Mouse (Mus musculus) forebrain, postnatal 0 days (tissue): ENCODE measurements at regions not wholly inside any gene's neighbourhood (a gene's known extent, or its start where the extent isn't known, plus 50 kb on each side); places are given as distances from the start of the nearest gene placed in this dataset.

ENCODE experiments used
- ATAC-seq: fragments of 200-750 bp; cut with Nextera tagmentation; 2 replicates; pipeline ENCODE4 v1.8.0; 2017; ENCODE audit warnings: mild to moderate bottlenecking, moderate library complexity
- DNase-seq: peaks from one replicate; pipeline ENCODE4 v3.0.0-alpha.2; 2015
- H3K27ac ChIP-seq: fragments of 300-500 bp; sonication (generic); 2 replicates; pipeline ENCODE4 v1.5.1; 2014; ENCODE audit warnings: low read depth, mild to moderate bottlenecking, antibody characterized with exemption, low read length, moderate library complexity, mixed read lengths
- H3K27me3 ChIP-seq: fragments of 300-500 bp; sonication (generic); 2 replicates; pipeline ENCODE4 v1.6.1; 2014; ENCODE audit warnings: mild to moderate bottlenecking, low read length, mixed read lengths; ENCODE audit not compliant: insufficient read depth
- H3K36me3 ChIP-seq: fragments of 300-500 bp; sonication (generic); 2 replicates; pipeline ENCODE4 v1.6.1; 2014; ENCODE audit warnings: mild to moderate bottlenecking, moderate library complexity; ENCODE audit not compliant: insufficient read depth
- H3K4me1 ChIP-seq: fragments of 300-500 bp; sonication (generic); 2 replicates; pipeline ENCODE4 v1.6.1; 2014; ENCODE audit warnings: antibody characterized with exemption; ENCODE audit not compliant: insufficient read depth
- H3K4me2 ChIP-seq: fragments of 300-500 bp; sonication (generic); 2 replicates; pipeline ENCODE4 v1.6.1; 2014; ENCODE audit warnings: low read depth, mild to moderate bottlenecking, moderate library complexity
- H3K4me3 ChIP-seq: fragments of 300-500 bp; sonication (generic); 2 replicates; pipeline ENCODE4 v1.5.1; 2014; ENCODE audit warnings: low read depth, low read length, mixed read lengths
- H3K9ac ChIP-seq: fragments of 300-500 bp; sonication (generic); 2 replicates; pipeline ENCODE4 v1.6.1; 2014; ENCODE audit warnings: mild to moderate bottlenecking
- H3K9me3 ChIP-seq: fragments of 300-500 bp; sonication (generic); 2 replicates; pipeline ENCODE4 v1.6.1; 2016; ENCODE audit warnings: low read length
- CTCF ChIP-seq: sonication (generic); IDR thresholded peaks from 2 replicates; pipeline ENCODE4 v1.5.1; 2016; ENCODE audit warnings: antibody characterized with exemption, control low read depth, low read depth
- WGBS: fragments of 180-500 bp; shearing (Covaris S2); extraction: QIAGEN DNeasy Blood & Tissue Kit; methylation state at CpG from one replicate; pipeline ENCODE4 v1.1.7; 2014; 5-methylcytosine and 5-hydroxymethylcytosine counted together

- no peak for TF ChIP-seq CTCF
- Histone ChIP-seq H3K27ac (no peak overlapping the region), H3K4me1 (no peaks in the 10 kb centered on the region), H3K9ac (no peak overlapping the region), H3K36me3 (no peaks in the 10 kb centered on the region), H3K27me3 (no peaks in the 10 kb centered on the region), H3K4me2 (no peak overlapping the region), H3K9me3 (no peaks in the 10 kb centered on the region), H3K4me3 (no peak overlapping the region)
- ATAC-seq (no peak), DNase-seq (no peak)
- WGBS, result 79% methylated on average over 2 of the region's 2 CpGs
Observed at GRCm38 (mm10) chr2:117903705-117904104, 208.0 kb upstream of the Thbs1 start.

- no peak overlapping the region for H3K9ac ChIP-seq
- DNase-seq (no peak), ATAC-seq (no peak)
- H3K4me3 ChIP-seq, result no peak overlapping the region
- H3K27ac ChIP-seq, result no peak overlapping the region
- H3K9me3 ChIP-seq, result no peaks in the 10 kb centered on the region
- no peaks in the 10 kb centered on the region for H3K27me3 ChIP-seq
- H3K4me2 ChIP-seq, result no peak overlapping the region
- no peak for TF ChIP-seq CTCF
- WGBS, result 96% methylated on average over 2 of the region's 2 CpGs
- H3K4me1 ChIP-seq, result no peaks in the 10 kb centered on the region
- no peaks in the 10 kb centered on the region for H3K36me3 ChIP-seq
Observed at GRCm38 (mm10) chr2:117906509-117906908, 205.2 kb upstream of the Thbs1 start.

- Histone ChIP-seq H3K27me3 (no peaks in the 10 kb centered on the region), H3K9ac (no peak overlapping the region), H3K4me3 (no peak overlapping the region), H3K27ac (no peak overlapping the region), H3K4me2 (no peak overlapping the region), H3K36me3 (no peaks in the 10 kb centered on the region), H3K9me3 (no peaks in the 10 kb centered on the region), H3K4me1 (no peaks in the 10 kb centered on the region)
- no peak for DNase-seq
- WGBS, result 70% methylated on average over 1 of the region's 1 CpGs
- no peak for TF ChIP-seq CTCF
- ATAC-seq, result no peak
Observed at GRCm38 (mm10) chr2:117910781-117911180, 200.9 kb upstream of the Thbs1 start.

- Histone ChIP-seq H3K27ac (no peak overlapping the region), H3K27me3 (no peaks in the 10 kb centered on the region), H3K36me3 (no peaks in the 10 kb centered on the region), H3K4me1 (no peaks in the 10 kb centered on the region), H3K9ac (no peak overlapping the region), H3K9me3 (no peaks in the 10 kb centered on the region), H3K4me2 (no peak overlapping the region), H3K4me3 (no peak overlapping the region)
- no peak for TF ChIP-seq CTCF
- no peak for ATAC-seq
- 70% methylated on average over 2 of the region's 2 CpGs for WGBS
- no peak for DNase-seq
Observed at GRCm38 (mm10) chr2:117912722-117913121, 199.0 kb upstream of the Thbs1 start.

GRCm38 (mm10) chr2:117913846-117914245 lies 197.8 kb upstream of the Thbs1 start:
- TF ChIP-seq CTCF, result no peak
- Histone ChIP-seq H3K9ac (no peak overlapping the region), H3K4me1 (no peaks in the 10 kb centered on the region), H3K27ac (no peak overlapping the region), H3K36me3 (no peaks in the 10 kb centered on the region), H3K4me3 (no peak overlapping the region), H3K4me2 (no peak overlapping the region), H3K27me3 (no peaks in the 10 kb centered on the region), H3K9me3 (no peaks in the 10 kb centered on the region)
- DNase-seq (no peak), ATAC-seq (no peak)
- 96% methylated on average over 4 of the region's 4 CpGs for WGBS

GRCm38 (mm10) chr2:117915821-117916220 lies 195.9 kb upstream of the Thbs1 start:
- Histone ChIP-seq H3K4me2 (no peak overlapping the region), H3K27me3 (no peaks in the 10 kb centered on the region), H3K4me3 (no peak overlapping the region), H3K27ac (no peak overlapping the region), H3K4me1 (no peaks in the 10 kb centered on the region), H3K9me3 (no peaks in the 10 kb centered on the region), H3K9ac (no peak overlapping the region), H3K36me3 (no peaks in the 10 kb centered on the region)
- DNase-seq (no peak), ATAC-seq (no peak)
- no peak for TF ChIP-seq CTCF
- 88% methylated on average over 2 of the region's 2 CpGs for WGBS

GRCm38 (mm10) chr2:117917181-117917580 lies 194.5 kb upstream of the Thbs1 start:
- H3K9me3 ChIP-seq, result no peaks in the 10 kb centered on the region
- WGBS, result 88% methylated on average over 3 of the region's 3 CpGs
- H3K9ac ChIP-seq, result no peak overlapping the region
- no peak overlapping the region for H3K4me2 ChIP-seq
- no peak overlapping the region for H3K4me3 ChIP-seq
- no peaks in the 10 kb centered on the region for H3K27me3 ChIP-seq
- no peaks in the 10 kb centered on the region for H3K4me1 ChIP-seq
- H3K36me3 ChIP-seq, result no peaks in the 10 kb centered on the region
- DNase-seq (no peak), ATAC-seq (no peak)
- TF ChIP-seq CTCF, result no peak
- no peak overlapping the region for H3K27ac ChIP-seq

- Histone ChIP-seq H3K27me3 (no peaks in the 10 kb centered on the region), H3K4me2 (no peak overlapping the region), H3K36me3 (no peaks in the 10 kb centered on the region), H3K9ac (no peak overlapping the region), H3K9me3 (no peaks in the 10 kb centered on the region), H3K4me3 (no peak overlapping the region), H3K27ac (no peak overlapping the region), H3K4me1 (no peaks in the 10 kb centered on the region)
- no peak for DNase-seq
- ATAC-seq, result no peak
- WGBS, result 18% methylated on average over 5 of the region's 5 CpGs
- TF ChIP-seq CTCF, result no peak
Observed at GRCm38 (mm10) chr2:117924877-117925276, 186.8 kb upstream of the Thbs1 start.
